14 mouse cellular contexts compared by ENCODE assay signal in the genomic region with DNA sequence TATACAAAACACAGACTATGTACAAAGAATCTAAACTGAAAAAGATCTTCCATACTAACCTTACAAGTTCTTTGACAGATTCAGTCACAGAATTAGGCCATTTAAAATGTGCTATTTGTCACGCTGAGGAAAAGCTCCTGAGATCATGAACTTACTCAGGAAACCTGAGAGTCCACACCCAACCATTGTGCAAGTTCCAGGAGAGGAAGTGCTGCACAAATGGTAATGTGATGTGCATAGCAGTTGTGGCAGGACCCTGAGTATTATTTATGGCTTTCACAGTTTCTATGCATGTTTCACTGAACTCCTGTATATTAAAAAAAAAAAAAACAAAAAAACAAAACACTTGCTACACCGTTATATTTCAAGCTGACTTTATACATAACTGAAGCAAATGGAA.
A peak's percentile ranks its signal among the peaks of the same experiment; 100 is the strongest.
DNase-seq lines count a peak whose midpoint lies in the region; ATAC-seq lines count a peak whose summit lies in the region.
"Had no signal": no experiment of that assay in that cellular context is flagged by ENCODE, and none has a peak within 500 bp of the region (broad histone marks: within the 10 kb centered on the region; RNA-seq: fewer than 3 reads in every experiment).

No protein-coding gene starts in this region.

- H3K4me3 ChIP-seq in kidney, embryonic 16.5 days (ENCODE audit: low read length), result no peak overlapping the region
- H3K4me3 ChIP-seq: forebrain, embryonic 12.5 days; hindbrain, embryonic 13.5 days had no signal

- H3K9ac ChIP-seq in kidney, embryonic 16.5 days (replicated peaks; ENCODE audit: low read length), result no peak overlapping the region
- H3K9ac ChIP-seq: forebrain, embryonic 12.5 days; hindbrain, embryonic 13.5 days had no signal

- H3K27ac ChIP-seq in kidney, embryonic 16.5 days (ENCODE audit: low read length), result no peak overlapping the region
- H3K27ac ChIP-seq: forebrain, embryonic 12.5 days; hindbrain, embryonic 13.5 days; macrophage had no signal

- H3K9me3 ChIP-seq in kidney, embryonic 16.5 days (ENCODE audit: low read length), result no peaks in the 10 kb centered on the region
- H3K9me3 ChIP-seq: forebrain, embryonic 12.5 days; hindbrain, embryonic 13.5 days had no signal

- no peaks in the 10 kb centered on the region for H3K36me3 ChIP-seq in kidney, embryonic 16.5 days (ENCODE audit: insufficient read depth, low read length)
- H3K36me3 ChIP-seq: forebrain, embryonic 12.5 days; hindbrain, embryonic 13.5 days had no signal

- no peak overlapping the region for H3K4me2 ChIP-seq in kidney, embryonic 16.5 days (replicated peaks; ENCODE audit: low read depth, low read length)
- H3K4me2 ChIP-seq: forebrain, embryonic 12.5 days; hindbrain, embryonic 13.5 days had no signal

- peak; percentile 51; the same call in 1 of the 2 replicates for ATAC-seq in kidney, embryonic 16.5 days (ENCODE audit: low FRiP score, low TSS enrichment)

- no peaks in the 10 kb centered on the region for H3K27me3 ChIP-seq in kidney, embryonic 16.5 days (ENCODE audit: insufficient read depth, low read length)
- H3K27me3 ChIP-seq: forebrain, embryonic 12.5 days; hindbrain, embryonic 13.5 days had no signal

- WGBS in kidney, embryonic 16.5 days, result 43% methylated on average over 2 of the region's 2 CpGs

- no peaks in the 10 kb centered on the region for H3K4me1 ChIP-seq in kidney, embryonic 16.5 days (ENCODE audit: insufficient read depth, low read length)
- H3K4me1 ChIP-seq: forebrain, embryonic 12.5 days; hindbrain, embryonic 13.5 days had no signal

- peak; percentile 17 for DNase-seq in gastrocnemius, adult 18-20 months (ENCODE audit: low spot score)
- no peak for DNase-seq in gastrocnemius, postnatal 4 days (ENCODE audit: low spot score in 2 of 2)
- peak; percentile 13 to 56 for DNase-seq in kidney, adult 8-10 months
- DNase-seq in kidney, postnatal 4 days, result no peak
- DNase-seq in lung, postnatal 36 days, result peak; percentile 58
- DNase-seq in right cerebral cortex, postnatal 25 days, result no peak
- no peak for DNase-seq in urinary bladder, postnatal 4 days (ENCODE audit: low spot score in 2 of 2)
- DNase-seq: cerebellum, adult 9-10 months; gastrocnemius, postnatal 14 days; thymus, adult 18-20 months had no signal

Comparison
In these comparisons a context has a peak if more than half of its experiments do, and no peak if none do; other contexts are left out.
1. DNase-seq: peak in gastrocnemius, adult 18-20 months (single experiment), kidney, adult 8-10 months (2 of 2) and lung, postnatal 36 days (single experiment); none in gastrocnemius, postnatal 4 days (0 of 2), kidney, postnatal 4 days (0 of 2), right cerebral cortex, postnatal 25 days (single experiment) and urinary bladder, postnatal 4 days (0 of 2).